Comparison of ENCODE assay signal across 9 mouse cellular contexts in the genomic region with DNA sequence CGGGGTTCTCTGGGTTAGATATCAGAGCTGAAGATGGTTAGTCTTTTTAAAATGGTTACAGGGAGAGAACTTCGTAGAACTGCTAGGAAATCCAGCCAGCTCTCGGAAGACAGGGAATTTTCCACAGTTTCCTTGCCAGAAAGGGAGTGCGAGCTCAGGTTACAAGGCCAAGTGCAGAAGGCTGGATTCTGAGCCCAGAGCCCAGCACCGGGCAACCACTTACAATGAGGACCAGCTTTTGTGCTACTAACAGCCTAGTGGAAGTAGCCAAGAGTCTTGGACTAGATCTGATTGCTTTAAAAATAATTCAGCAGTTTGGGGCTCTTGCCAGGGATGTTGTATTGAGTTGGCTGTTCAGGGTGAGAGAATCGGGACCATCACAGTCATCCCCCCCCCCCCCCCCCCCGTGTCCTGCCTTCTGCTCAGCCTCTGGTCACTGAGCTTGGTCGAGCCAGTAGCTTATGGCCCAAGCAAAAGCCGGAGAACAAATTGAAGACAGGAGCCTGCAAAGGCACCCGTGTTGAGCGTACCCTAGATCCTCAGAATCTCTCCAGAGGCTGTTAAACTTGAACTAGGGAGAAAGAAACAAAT. TPM values are rescaled to one million over a fixed set of nuclear protein-coding genes. Genes with fewer than 3 reads are reported as not detected.
DNase-seq lines count a peak whose midpoint lies in the region; ATAC-seq lines count a peak whose summit lies in the region.
"Had no signal": no experiment of that assay in that cellular context is flagged by ENCODE, and none has a peak within 500 bp of the region (broad histone marks: within the 10 kb centered on the region; RNA-seq: fewer than 3 reads in every experiment).

No protein-coding gene starts in this region.

- H3K9me3 ChIP-seq in embryonic facial prominence, embryonic 12.5 days = no peaks in the 10 kb centered on the region
- no peaks in the 10 kb centered on the region for H3K9me3 ChIP-seq in limb, embryonic 13.5 days

- ATAC-seq in embryonic facial prominence, embryonic 12.5 days (ENCODE audit: insufficient number of reproducible peaks, insufficient read depth, low FRiP score, low TSS enrichment) = no peak
- ATAC-seq in limb, embryonic 13.5 days (ENCODE audit: low FRiP score, low read depth) = peak; percentile 72; the same call in 1 of the 2 replicates

- no peak overlapping the region for H3K4me3 ChIP-seq in embryonic facial prominence, embryonic 12.5 days
- H3K4me3 ChIP-seq in limb, embryonic 13.5 days = no peak overlapping the region

- peak; percentile 42 for DNase-seq in embryo, embryonic 10 days (ENCODE audit: low spot score)
- DNase-seq in embryo, embryonic 9.5 days (ENCODE audit: extremely low spot score) = no peak
- DNase-seq in lung, postnatal 10 days = peak; percentile 29
- DNase-seq in lung, postnatal 25 days (ENCODE audit: low spot score) = no peak
- no peak for DNase-seq in liver
- DNase-seq in kidney, adult 11 months = no peak

- H3K36me3 ChIP-seq in embryonic facial prominence, embryonic 12.5 days = no peaks in the 10 kb centered on the region
- no peaks in the 10 kb centered on the region for H3K36me3 ChIP-seq in limb, embryonic 13.5 days

- no peak overlapping the region for H3K9ac ChIP-seq in embryonic facial prominence, embryonic 12.5 days
- H3K9ac ChIP-seq in limb, embryonic 13.5 days = no peak overlapping the region
- H3K9ac ChIP-seq: liver, embryonic 14.5 days had no signal

- H3K4me2 ChIP-seq in embryonic facial prominence, embryonic 12.5 days (replicated peaks) = no peak overlapping the region
- no peak overlapping the region for H3K4me2 ChIP-seq in limb, embryonic 13.5 days (replicated peaks)

- WGBS in embryonic facial prominence, embryonic 12.5 days = 44% methylated on average over 10 of the region's 11 CpGs
- 48% methylated on average over 11 of the region's 11 CpGs for WGBS in limb, embryonic 13.5 days

- peaks cover 4% of the 10 kb centered on the region; the same call in 1 of the 2 replicates for H3K27me3 ChIP-seq in embryonic facial prominence, embryonic 12.5 days
- peaks cover 6% of the 10 kb centered on the region for H3K27me3 ChIP-seq in limb, embryonic 13.5 days

- H3K27ac ChIP-seq in embryonic facial prominence, embryonic 12.5 days = peak overlapping the region; percentile 23; the same call in 1 of the 2 replicates
- H3K27ac ChIP-seq in limb, embryonic 13.5 days = 0 out of 2 replicates have a peak overlapping the region, but pooled peaks have one; percentile 22
- H3K27ac ChIP-seq: liver, embryonic 14.5 days had no signal

- H3K4me1 ChIP-seq in embryonic facial prominence, embryonic 12.5 days = 0 out of 2 replicates have a peak, but pooled peaks cover 12% of the 10 kb centered on the region
- H3K4me1 ChIP-seq in limb, embryonic 13.5 days = peaks cover 14% of the 10 kb centered on the region; the same call in 1 of the 2 replicates

RNA-seq across cellular contexts. Expression of gene Nufip1, which starts 59.3 kb away (rescaled TPM):
- 17.6 and 19.6 TPM in 2 replicates for polyA plus RNA-seq in embryonic facial prominence, embryonic 12.5 days (2016; fragmentation: Nextera tagmentation; extraction: Ambion mirVana)
- polyA plus RNA-seq in limb, embryonic 13.5 days (2015; fragmentation: Nextera tagmentation; extraction: Ambion mirVana) = 18.0 and 18.5 TPM in 2 replicates

RNA-seq across cellular contexts. Expression of gene Gpalpp1, which starts 59.4 kb away (rescaled TPM):
- polyA plus RNA-seq in embryonic facial prominence, embryonic 12.5 days (2016; fragmentation: Nextera tagmentation; extraction: Ambion mirVana) = 15.0 and 15.6 TPM in 2 replicates
- 12.6 and 13.0 TPM in 2 replicates for polyA plus RNA-seq in limb, embryonic 13.5 days (2015; fragmentation: Nextera tagmentation; extraction: Ambion mirVana)

Comparison
In these comparisons a context has a peak if more than half of its experiments do, and no peak if none do; other contexts are left out.
1. DNase-seq: peak in embryo, embryonic 10 days (single experiment) and lung, postnatal 10 days (single experiment); none in embryo, embryonic 9.5 days (single experiment), lung, postnatal 25 days (single experiment), liver (single experiment) and kidney, adult 11 months (single experiment).